Mouse (Mus musculus) telencephalon, adult 2 months (tissue): Measurements from ENCODE around the gene Eef1e1.
A peak's percentile ranks its signal among the peaks of the same experiment; 100 is the strongest.
"Not testable (repeated sequence)": the region's sequence is repeated elsewhere in the genome, so short reads cannot be mapped to it uniquely, and the experiment has no call there.

Experiments
- DNase-seq: peaks from one replicate; pipeline ENCODE4 v3.0.0-alpha.2; 2011; ENCODE audit warnings: low read depth, low spot score

Eef1e1 gene

DNA sequence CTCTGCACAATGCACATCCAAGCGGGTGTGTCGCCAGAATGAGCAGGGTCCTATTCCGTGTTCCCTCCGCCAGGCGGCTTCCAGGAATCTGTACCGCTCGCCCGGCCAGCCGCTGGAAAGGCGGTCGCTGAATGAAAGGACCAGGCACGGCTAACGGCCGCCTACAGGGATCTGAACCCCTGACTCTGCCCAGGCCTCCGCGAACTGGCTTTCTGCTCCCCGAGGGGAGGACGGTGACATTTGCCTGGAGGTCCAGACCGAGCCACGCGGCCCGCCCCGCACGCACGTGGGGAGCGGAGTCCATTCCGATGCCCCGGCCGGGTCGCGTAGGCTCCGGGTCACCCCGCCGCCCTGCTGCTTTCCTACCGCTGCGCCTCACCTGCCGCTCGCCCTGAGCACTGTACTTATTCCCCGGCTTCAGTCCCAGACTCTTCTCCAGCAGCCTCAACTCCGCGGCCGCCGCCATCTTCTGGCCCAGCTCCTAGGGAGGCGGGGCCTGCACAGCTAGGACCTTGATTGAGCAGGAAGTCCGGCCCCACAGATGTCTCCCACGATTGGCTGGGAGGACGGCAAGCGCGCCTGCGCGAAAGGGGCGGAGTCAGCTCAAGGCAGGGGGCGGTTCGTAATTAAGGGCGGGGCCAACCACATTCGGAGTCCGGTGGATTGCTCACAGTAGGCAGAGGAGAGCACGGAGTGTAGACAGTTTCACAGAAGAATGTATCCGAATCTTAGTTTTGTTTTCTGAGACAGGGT is at the start of gene Eef1e1:
Gene Eef1e1 (minus strand): TSS at position 531 of the 753 bp plus-strand sequence.
- DNase-seq: peak; percentile 89

DNA sequence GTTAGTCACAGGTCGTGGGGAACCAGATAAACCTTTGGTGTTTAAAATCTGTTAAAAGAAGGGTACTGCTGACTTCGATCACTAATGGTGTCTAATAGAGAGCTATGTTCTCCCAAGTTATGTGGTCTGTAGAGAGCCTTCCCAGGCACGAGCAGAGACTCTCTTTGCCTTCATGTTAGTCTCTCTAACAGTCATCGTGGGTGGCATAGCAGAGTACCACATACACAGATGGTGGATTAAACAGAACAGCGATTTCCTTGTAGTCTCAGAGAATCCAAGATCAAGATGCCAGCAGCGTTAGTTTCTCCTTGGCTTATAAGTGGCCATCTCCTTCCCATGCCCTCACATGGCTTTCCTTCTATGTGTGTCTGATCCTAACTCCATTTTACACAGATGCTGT is 32.0 kb upstream of the Eef1e1 start:
- no peak for DNase-seq

DNA sequence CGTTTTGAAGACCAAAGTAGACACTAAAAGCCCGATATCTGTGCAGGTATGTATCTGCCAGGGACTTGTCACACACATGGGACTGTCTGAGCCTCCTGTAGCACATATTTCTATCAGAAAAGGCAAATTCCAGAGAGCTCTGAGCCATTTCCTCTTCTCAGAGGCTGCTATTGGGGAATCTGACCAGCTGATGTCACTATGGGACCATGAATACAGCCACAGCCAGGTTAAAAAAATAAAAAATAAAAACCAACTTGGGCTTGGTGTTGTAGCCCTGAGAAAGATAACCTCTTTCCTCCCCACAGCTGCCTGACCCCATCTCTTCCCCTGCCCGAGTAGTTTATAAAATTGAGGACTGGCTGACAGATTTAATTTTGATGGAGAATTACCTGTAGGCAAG is 31.2 kb upstream of the Eef1e1 start:
- DNase-seq: no peak

DNA sequence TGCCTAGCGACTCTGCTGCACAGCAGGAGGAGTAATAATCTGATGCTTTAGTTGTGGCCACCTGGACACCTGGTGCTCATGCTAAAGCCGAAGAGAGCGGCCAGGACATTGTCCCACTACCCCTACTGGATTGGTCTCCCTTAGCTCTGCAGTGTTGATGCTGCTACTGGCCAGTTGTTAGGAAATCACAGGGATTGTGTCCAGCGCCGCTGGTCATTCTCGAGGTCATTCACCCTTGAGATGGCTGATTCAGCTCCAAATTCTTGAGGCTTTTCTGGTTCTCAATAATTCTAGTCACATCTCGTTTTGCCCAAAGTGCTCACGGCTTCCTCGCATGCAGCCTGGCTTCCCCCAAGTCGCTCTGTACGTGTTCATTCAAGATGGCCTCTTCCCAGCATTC is 29.9 kb upstream of the Eef1e1 start:
- no peak for DNase-seq

DNA sequence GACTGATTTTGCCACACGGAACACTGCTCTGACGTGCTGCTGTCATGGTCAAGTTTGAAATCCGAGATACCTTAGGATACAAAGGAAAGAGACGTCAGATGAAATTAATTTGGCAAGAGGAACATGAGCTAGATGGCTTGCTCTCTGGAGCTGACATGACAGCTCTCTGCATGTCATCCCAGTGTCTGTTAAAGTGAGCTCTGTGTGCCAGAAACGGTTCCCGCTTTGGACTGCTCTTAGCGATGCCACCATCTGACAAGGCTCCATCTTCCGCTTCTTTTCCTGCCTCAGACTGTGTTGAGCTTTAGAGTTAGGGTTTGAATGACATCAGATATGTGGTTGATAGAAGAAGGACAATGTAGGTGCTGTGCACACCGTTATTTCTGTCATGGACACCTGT is 13.5 kb upstream of the Eef1e1 start:
- DNase-seq: no peak

DNA sequence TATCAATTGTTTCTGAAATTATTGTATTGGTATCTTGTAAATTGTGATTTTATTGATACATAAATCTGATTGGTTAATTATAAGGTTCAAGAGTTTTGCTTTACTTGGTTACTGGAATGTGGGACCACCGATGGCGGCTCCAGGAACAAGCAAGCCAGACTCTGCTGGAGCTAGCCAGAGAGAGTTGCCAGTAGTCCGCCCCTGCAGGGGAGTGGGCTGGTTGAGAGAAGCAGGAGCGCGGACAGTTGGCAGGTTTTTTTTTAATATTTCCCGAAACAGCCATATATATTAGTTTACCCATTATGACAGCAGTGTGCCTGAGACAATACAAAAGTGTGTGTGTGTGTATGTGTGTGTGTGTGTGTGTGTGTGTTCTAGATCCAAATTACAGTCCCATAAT is 12.6 kb upstream of the Eef1e1 start:
- DNase-seq: not testable (repeated sequence)

DNA sequence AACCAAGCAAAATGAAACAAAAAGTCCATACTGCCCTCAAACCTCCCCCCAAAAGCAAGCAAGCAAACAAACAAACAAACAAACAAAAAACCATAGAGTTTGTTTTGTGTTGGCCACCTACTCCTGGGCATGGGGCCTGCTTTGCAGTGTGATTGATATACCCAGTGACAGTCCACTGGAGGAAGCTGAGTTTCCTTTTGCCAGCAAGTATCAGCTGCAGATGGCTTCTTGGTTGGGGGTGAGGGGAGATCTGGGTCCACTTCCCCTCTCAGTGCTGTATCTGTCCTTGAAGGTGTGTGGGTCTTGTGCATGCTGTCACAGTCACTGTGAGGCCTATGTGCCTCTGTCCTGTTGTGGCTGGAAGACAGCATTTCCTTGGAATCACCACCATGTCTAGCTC is 11.2 kb upstream of the Eef1e1 start:
- no peak for DNase-seq

DNA sequence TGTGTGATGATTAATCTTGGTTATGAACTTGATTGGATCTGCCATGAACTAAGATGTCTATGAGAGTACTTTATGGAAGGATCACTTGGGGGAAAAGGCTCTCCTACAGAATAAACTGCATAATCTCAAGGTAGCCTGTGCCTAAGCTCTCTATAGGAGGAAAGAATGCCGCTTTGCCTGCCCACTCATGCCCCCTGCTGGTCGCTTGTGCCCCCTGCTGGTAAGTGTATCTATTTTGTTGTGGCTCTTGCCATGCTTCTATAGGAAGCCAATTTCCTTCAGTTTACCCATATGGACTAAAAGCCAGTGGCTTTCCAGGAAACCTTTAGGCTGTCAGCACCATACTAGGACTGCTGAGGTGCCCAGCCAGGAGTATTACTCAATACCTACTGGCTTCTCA is 9.7 kb upstream of the Eef1e1 start:
- no peak for DNase-seq

DNA sequence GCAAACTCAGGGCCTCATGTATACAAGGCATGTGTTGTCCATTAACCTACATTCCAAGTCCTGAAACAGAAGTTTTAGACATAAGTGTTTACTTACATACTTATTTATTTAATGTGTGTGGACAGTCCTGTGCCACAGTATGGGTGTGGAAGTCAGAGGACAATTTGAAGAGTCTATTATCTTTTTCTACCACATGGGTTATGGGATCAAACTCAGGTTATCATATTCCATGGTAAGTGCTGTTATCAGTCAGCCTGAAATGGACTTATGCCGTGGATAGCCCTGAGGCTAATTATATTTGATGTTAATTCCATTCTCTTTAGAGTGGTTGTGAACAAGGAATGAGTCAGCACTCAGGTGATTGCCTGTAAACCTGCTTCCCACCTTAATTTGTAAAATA is 5.9 kb upstream of the Eef1e1 start:
- no peak for DNase-seq

DNA sequence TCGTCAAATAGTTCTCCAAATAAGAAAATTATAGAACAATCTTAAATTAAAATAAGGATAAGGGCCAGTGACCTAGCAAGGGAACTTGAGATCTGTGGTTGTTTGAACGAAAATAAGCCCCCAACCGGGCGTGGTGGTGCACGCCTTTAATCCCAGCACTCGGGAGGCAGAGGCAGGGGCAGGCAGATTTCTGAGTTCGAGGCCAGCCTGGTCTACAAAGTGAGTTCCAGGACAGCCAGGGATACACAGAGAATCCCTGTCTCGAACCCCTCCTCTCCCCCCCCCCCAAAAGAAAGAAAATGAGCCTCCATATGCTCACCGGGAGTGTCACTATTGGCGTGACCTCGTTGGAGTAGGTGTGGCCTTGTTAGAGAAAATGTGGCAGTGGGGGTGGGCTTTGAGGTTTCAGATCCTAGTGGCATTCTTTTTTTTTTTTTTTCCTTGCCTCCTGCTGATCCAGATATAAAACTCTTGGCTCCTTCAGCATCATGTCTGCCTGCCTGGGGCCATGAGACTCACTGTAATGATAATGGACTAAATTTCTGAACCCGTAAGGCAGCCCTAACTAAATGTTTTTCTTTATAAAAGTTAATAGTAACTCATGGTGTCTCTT is 772 bp upstream of the Eef1e1 start:
- no peak for DNase-seq

DNA sequence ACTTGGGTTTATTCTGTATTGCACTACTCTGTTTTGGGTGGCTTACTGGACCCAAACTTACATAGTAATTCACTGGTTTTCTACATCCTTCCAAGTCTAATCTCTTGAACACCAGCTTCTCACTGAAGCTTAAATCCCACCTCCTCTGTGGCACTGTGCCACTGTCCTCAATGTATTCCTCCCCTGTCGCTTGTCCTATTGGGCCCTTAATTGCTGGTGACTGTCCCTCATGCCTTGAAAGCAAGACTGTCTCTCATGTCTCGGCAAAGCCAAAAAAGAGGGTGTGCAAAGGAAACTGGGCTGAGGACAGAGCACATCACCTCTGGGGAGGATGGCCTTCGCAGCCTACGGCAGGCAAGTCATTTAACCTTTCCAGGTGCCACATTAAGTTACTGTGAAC is 993 bp downstream of the Eef1e1 start:
- DNase-seq: no peak

DNA sequence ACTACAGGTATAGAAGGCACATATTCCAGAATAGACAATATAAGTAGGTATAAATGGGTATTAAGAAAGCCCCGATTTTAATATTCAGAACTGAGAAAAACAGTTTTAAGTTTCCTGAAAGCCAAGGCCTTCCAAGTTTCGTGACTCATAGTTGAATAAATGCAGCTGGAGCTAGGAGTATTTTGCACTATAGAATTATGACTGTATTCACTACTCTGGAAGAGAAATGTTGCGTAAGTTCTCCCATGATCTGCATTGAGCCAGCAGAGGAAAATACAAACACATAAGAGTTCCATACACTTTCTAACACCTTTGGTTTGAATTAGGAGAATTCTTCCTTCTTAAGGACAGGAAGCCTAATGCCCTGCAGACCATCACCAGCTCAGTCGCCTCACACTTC is 8.6 kb downstream of the Eef1e1 start:
- no peak for DNase-seq

DNA sequence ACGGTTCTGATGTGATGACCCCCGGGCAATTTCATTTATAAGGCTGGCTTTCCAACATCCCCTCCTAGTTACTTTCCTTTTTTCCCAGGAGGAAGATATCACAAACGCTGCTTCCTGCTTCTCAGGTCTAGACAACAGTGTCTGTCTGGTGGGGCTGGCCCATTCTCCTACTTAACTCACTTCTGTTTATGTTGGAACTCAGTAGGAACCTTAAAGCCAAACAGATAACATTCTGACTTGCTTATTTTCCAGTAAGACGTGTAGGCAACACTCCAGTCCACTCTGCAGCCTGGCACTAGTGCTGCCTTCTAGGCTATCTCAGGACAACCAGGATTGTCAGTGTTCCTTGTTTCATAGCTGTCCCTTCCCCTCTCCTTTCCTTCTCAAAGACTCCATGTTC is 9.8 kb downstream of the Eef1e1 start:
- DNase-seq: no peak

DNA sequence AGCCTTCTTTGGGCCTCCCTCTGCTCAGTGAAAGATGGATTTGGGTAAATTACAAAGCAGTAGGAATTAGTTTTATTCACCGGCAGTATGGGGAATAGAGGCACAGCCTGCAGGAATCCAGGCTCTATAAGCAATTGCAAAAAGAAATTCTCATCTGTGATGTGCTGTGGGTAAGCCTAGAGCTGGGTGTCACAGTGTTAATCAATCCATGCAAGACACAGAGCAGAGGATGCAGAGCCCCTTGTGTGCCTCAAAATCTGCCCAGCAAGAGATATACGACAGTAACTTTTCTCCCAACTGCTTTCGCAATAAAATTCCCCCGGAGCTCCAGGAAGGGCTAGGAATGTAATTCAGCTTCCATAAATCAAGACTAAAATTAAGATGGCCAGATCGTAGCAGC is 17.4 kb downstream of the Eef1e1 start:
- no peak for DNase-seq

DNA sequence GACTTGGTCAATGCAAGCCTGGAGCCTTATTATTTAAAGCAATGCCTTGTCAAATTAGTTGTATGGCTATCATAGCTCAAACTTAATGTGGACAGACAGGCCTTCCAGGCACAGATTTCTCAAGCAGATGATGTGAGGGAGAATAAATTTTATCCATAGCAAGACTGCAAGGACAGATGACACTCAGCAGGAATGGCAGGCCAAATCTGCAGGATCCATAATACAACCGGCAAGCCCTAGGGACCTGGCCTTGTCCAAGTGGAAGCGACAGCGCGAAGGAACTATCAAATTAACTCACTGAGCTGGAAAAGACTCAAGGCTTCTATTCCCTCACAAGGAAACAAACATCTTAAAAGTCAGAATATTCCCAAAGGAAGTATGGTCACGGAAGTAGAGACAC is 17.9 kb downstream of the Eef1e1 start:
- DNase-seq: no peak

DNA sequence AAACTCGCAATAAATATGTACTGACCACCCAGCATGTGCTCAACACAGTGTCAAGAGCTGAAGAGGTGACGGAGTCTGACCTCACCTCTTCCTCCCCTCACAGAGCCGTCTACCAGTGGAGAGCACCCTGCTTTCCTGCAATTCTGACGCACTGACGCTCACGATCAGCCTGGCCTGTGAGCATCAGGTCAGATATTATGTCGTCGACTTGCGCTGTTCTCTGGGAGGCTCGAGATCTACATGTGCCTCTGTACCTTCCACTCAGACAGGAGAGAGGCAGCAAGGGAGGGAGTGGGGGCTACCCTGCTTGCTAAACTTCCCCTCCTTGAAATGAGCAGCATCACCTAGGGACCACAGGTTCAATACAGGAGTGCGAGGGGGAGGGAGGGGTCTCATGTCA is 20.2 kb downstream of the Eef1e1 start:
- DNase-seq: no peak

DNA sequence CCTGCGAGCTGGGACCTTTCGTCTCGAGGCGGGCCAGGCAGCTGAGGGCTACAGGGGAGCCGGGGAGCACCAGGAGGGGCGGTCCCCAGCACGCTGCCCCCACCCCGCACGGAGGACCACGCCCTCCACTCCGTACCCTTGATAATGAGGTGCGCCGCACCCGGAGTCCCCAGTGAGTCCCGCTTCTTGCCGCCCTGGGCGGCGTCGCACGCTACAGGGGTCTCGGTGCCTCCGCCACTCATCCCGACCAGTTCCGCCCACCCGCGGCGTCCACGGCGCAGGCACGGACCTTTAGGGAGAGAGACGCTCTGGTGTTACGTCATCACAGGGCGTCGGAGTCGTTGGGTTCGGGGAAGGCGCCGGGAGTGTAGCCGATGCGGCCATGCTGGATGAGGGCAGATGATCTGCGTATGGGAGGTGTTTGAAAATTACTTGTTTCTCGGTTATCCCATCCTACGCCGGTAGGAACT is 24.0 kb downstream of the Eef1e1 start, which contains the start of gene Bloc1s5:
Gene Bloc1s5 (minus strand): TSS at position 310 of the 470 bp plus-strand sequence.
- DNase-seq: peak; percentile 92

DNA sequence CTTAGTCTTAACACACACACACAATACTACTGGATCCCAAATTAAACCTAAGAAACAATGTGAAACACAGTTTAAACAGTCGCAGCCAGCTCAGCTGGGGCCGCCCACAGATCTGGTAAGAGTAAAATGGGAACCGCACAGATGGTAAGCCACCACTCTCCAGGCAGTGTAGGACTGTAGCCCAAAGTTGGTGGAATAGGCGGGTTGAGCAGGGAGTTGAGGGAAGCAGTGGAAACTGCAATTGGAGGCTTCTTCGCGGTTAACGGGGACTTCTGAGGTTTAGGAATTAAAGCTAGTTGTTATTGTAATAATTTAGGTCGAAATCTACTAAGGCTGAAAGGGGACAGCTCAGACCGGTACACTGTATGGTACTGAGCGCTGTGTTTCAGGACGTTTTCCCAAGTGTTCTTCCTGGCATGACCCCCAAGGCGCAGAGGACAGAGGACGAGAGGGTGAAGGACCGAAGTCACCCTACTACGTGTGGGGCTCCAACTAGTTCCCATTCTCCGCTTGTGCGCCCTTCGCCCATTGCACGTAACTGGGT is 24.5 kb downstream of the Eef1e1 start:
- peak; percentile 91 for DNase-seq

DNA sequence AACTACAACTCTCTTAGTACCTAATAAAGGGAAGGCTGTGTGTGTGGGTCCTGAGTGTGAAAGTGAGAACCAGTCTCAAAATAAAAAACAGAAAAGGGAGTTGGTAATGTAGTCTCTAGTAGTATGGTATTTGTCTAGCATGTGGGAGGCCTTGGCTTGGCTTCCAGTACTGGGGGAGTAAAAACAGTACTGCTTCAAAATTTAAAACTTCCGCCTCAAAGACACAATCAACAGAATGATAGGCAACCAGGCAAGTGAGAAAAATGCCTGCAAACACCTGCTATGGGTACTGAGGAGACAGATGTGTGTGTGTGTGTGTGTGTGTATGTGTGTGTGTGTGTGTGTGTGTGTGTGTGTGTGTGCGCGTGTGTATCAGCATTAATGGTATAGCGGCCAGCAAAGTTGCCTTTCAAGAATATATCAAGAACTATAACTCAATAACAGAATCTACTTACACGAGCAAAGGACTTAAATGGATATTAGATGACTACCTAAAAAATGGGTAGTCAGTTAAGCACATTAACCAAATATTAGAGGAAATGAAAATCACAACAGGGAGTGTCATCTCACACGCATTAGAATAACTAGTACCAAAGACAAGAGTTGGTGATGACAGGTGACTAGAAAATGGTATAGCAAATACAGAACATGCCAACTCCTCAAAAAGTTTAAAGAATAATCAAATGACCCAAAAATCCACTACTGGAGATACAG is 25.4 kb downstream of the Eef1e1 start:
- DNase-seq: peak; percentile 67

DNA sequence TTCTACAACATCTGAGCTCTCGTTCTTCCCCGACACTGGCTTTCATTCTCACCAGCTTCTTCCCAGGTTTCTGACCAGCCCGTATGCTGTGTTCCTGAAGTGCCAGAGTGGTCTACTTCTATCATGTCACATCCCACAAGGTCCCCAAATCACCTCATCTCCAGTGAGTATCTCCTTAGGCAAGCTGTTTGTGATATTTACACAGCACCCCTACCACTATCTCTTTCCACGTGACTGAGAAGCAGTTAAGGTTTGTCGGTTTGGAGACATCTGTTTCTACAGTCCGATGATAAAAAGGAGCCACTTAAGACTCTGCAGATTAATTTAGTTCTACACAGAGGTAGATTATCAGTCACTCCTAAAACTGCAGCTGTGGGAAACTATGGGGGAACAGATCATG is 26.3 kb downstream of the Eef1e1 start:
- no peak for DNase-seq

DNA sequence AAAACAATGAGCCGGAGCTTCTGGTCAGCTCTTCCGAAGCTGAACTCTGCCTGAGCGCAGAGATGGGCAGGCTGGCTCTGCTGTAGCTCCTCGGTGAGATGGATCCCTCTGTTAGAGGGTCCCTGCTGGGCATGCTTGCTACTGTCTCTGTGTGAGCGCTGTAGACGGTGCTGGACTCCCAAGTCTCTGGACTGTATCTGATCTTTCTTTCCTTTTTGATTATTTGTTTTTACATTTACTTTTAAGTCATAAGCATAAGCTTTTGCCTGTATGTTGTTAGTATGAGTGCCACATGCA is 32.7 kb downstream of the Eef1e1 start:
- DNase-seq: no peak

DNA sequence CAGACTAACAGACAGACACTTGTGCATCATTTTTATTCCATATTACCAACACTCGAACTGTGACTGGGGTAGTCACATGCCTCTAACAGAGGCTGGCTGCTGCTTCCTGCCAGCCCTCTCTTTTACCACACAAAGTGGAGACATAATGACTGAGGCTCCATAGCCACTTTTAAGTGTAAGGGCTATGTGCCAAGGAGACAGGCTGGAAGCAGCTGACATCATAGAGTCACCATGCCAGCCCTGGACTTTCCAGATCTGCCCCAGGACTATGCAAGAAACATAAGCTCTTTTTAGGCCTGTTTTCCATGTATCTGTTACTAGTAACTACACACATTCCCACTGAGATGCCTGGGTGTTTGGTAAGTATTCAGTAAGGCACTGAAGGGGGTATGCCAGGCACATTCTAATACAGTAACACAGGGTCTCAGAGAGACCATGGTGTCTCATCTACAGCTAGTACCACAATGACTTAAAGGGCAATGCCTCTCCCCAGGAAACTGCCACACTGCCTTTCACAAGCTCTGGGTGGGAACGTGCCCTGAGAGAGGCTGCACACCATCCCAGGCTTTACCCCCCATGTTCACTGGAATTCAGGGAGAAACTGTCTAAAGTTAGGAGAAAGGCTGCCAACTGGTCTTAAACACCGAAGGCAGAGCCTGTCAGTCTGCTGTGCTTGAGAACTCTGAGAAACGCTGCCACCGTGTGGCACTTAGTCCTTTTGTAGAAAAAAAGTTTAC is 33.2 kb downstream of the Eef1e1 start:
- DNase-seq: no peak
